Mouse (Mus musculus): ENCODE results near the gene Fam25c.
A peak's percentile ranks its signal among the peaks of the same experiment; 100 is the strongest.
"Not testable (repeated sequence)": the region's sequence is repeated elsewhere in the genome, so short reads cannot be mapped to it uniquely, and the experiment has no call there.

Gene Fam25c

GRCm38 (mm10) chr14:34326606-34327005 is 28.6 kb downstream of the Fam25c start:
- DNase-seq: no peak

- DNase-seq: no peak
Measured at GRCm38 (mm10) chr14:34323576-34324085, 31.6 kb downstream of the Fam25c start.

- DNase-seq: no peak
Measured at GRCm38 (mm10) chr14:34318113-34318512, 37.1 kb downstream of the Fam25c start.

- DNase-seq: no peak
Measured at GRCm38 (mm10) chr14:34317431-34317830, 37.8 kb downstream of the Fam25c start.

GRCm38 (mm10) chr14:34316346-34316745 is 38.9 kb downstream of the Fam25c start:
- no peak for DNase-seq

GRCm38 (mm10) chr14:34314796-34315195 is 40.4 kb downstream of the Fam25c start:
- DNase-seq: no peak

GRCm38 (mm10) chr14:34314383-34314782 is 40.9 kb downstream of the Fam25c start:
- DNase-seq: not testable (repeated sequence)

GRCm38 (mm10) chr14:34313612-34314011 is 41.6 kb downstream of the Fam25c start:
- DNase-seq: no peak

- no peak for DNase-seq
Measured at GRCm38 (mm10) chr14:34312339-34313048, 42.7 kb downstream of the Fam25c start.

- no peak for DNase-seq
Measured at GRCm38 (mm10) chr14:34311691-34312090, 43.5 kb downstream of the Fam25c start.

- peak; percentile 57 for DNase-seq
Measured at GRCm38 (mm10) chr14:34311021-34311631, 44.1 kb downstream of the Fam25c start.

GRCm38 (mm10) chr14:34310234-34310965 is 44.8 kb downstream of the Fam25c start, which contains the start of the genes Shld2 and Glud1:
Gene Shld2 (minus strand): TSS chr14:34310493.
Gene Glud1 (plus strand): TSS chr14:34310727.
- DNase-seq: peak; percentile 96

GRCm38 (mm10) chr14:34309907-34310233 is 45.4 kb downstream of the Fam25c start:
- DNase-seq: no peak

GRCm38 (mm10) chr14:34309266-34309665 is 46.0 kb downstream of the Fam25c start:
- peak; percentile 16 for DNase-seq

GRCm38 (mm10) chr14:34303265-34303680 is 52.0 kb downstream of the Fam25c start:
- no peak for DNase-seq

GRCm38 (mm10) chr14:34302681-34303242 is 52.5 kb downstream of the Fam25c start:
- no peak for DNase-seq

Data from cerebellum, adult 11 months (tissue).